31 mouse cellular contexts compared by ENCODE assay signal in the genomic region with DNA sequence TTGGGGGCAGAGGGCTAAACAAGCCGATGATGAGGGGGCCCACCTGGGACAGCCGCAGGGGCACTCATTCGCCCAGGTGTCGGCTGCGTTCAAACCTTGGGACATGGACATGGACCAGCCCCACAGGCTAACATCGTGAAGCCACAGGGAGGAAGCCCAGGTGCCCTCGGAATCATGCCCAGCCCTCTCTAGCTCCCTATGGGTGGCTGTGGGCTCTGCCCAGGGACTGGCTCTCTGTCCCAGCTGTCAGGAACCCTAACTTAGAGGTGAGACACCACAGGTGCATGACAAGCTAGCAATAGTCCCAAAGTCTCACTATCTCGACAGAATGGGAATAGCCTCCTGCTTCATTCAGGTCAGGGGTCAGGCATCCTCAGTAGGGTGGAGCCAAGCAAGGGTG. TPM values are rescaled to one million over a fixed set of nuclear protein-coding genes. Genes with fewer than 3 reads are reported as not detected.
DNase-seq lines count a peak whose midpoint lies in the region; ATAC-seq and TF ChIP-seq lines count a peak whose summit lies in the region.
"Had no signal": no experiment of that assay in that cellular context is flagged by ENCODE, and none has a peak within 500 bp of the region (broad histone marks: within the 10 kb centered on the region; RNA-seq: fewer than 3 reads in every experiment).

No protein-coding gene starts in this region.

- TF ChIP-seq CTCF in E14TG2a.4 (conservative IDR thresholded peaks at IDR 0.05; ENCODE audit: low read length) = no peak

- H3K9ac ChIP-seq in heart, embryonic 12.5 days = no peak overlapping the region
- no peak overlapping the region for H3K9ac ChIP-seq in limb, embryonic 12.5 days (replicated peaks)
- H3K9ac ChIP-seq in intestine, embryonic 15.5 days = no peak overlapping the region
- H3K9ac ChIP-seq: forebrain, embryonic 12.5 days; liver, embryonic 14.5 days; neural tube, embryonic 12.5 days had no signal

- H3K27me3 ChIP-seq in heart, embryonic 12.5 days (replicated peaks) = 0 out of 2 replicates have a peak, but pooled peaks cover 3% of the 10 kb centered on the region
- H3K27me3 ChIP-seq in megakaryocyte, embryonic 14.5 days (replicated peaks) = peaks cover 18% of the 10 kb centered on the region
- peaks cover 4% of the 10 kb centered on the region; the same call in 1 of the 2 replicates for H3K27me3 ChIP-seq in E14TG2a.4 (ENCODE audit: insufficient read depth, low read length)
- H3K27me3 ChIP-seq in limb, embryonic 12.5 days = no peaks in the 10 kb centered on the region
- no peaks in the 10 kb centered on the region for H3K27me3 ChIP-seq in intestine, embryonic 15.5 days (replicated peaks)
- H3K27me3 ChIP-seq: forebrain, embryonic 12.5 days; neural tube, embryonic 12.5 days had no signal

- no peak overlapping the region for H3K4me2 ChIP-seq in heart, embryonic 12.5 days
- H3K4me2 ChIP-seq in limb, embryonic 12.5 days = 0 out of 2 replicates have a peak overlapping the region, but pooled peaks have one; percentile 89
- H3K4me2 ChIP-seq in intestine, embryonic 15.5 days (replicated peaks) = no peak overlapping the region
- H3K4me2 ChIP-seq: heart, embryonic 11.5 days had no signal

- WGBS in heart, embryonic 12.5 days = 86% methylated on average over 8 of the region's 8 CpGs
- 87% methylated on average over 8 of the region's 8 CpGs for WGBS in limb, embryonic 12.5 days
- WGBS in intestine, embryonic 15.5 days = 81% methylated on average over 8 of the region's 8 CpGs

- peaks cover 22% of the 10 kb centered on the region for H3K4me1 ChIP-seq in heart, embryonic 12.5 days (replicated peaks)
- H3K4me1 ChIP-seq in megakaryocyte, embryonic 14.5 days = peaks cover 47% of the 10 kb centered on the region
- peaks cover 50% of the 10 kb centered on the region for H3K4me1 ChIP-seq in E14TG2a.4 (replicated peaks; ENCODE audit: low read depth, low read length)
- peaks cover 23% of the 10 kb centered on the region for H3K4me1 ChIP-seq in limb, embryonic 12.5 days (replicated peaks)
- peaks cover 27% of the 10 kb centered on the region for H3K4me1 ChIP-seq in intestine, embryonic 15.5 days (replicated peaks)

- DNase-seq in heart, adult 11 months = peak; percentile 88
- DNase-seq: adrenal gland, postnatal 14 days; cerebellum, adult 8-10 months; cerebellum, postnatal 36 days; gastrocnemius, adult 2 months; heart, postnatal 10 days; kidney, adult 18-20 months; left cerebral cortex, postnatal 4 days; retina, postnatal 1 day; right cerebral cortex, postnatal 4 days; thymus, adult 2 months; thymus, postnatal 4 days had no signal

- H3K36me3 ChIP-seq in heart, embryonic 12.5 days = peaks cover 34% of the 10 kb centered on the region
- H3K36me3 ChIP-seq in megakaryocyte, embryonic 14.5 days (replicated peaks; ENCODE audit: low read length) = peaks cover 40% of the 10 kb centered on the region
- H3K36me3 ChIP-seq in E14TG2a.4 (ENCODE audit: insufficient read depth, low read length) = peaks cover 40% of the 10 kb centered on the region
- peaks cover 38% of the 10 kb centered on the region for H3K36me3 ChIP-seq in limb, embryonic 12.5 days
- H3K36me3 ChIP-seq in intestine, embryonic 15.5 days = peaks cover 22% of the 10 kb centered on the region

- no peak overlapping the region for H3K27ac ChIP-seq in heart, embryonic 12.5 days (ENCODE audit: poor library complexity, severe bottlenecking)
- no peak overlapping the region for H3K27ac ChIP-seq in limb, embryonic 12.5 days
- H3K27ac ChIP-seq in intestine, embryonic 15.5 days = no peak overlapping the region
- H3K27ac ChIP-seq: forebrain, embryonic 12.5 days; gastrocnemius, adult 2 months; liver, embryonic 14.5 days; macrophage; midbrain, embryonic 12.5 days; neural tube, embryonic 12.5 days had no signal

- H3K9me3 ChIP-seq in heart, embryonic 12.5 days (replicated peaks) = no peaks in the 10 kb centered on the region; the same call in 1 of the 2 replicates
- no peaks in the 10 kb centered on the region for H3K9me3 ChIP-seq in megakaryocyte, embryonic 14.5 days
- H3K9me3 ChIP-seq in E14TG2a.4 (ENCODE audit: low read length) = no peaks in the 10 kb centered on the region
- H3K9me3 ChIP-seq in limb, embryonic 12.5 days = no peaks in the 10 kb centered on the region
- no peaks in the 10 kb centered on the region for H3K9me3 ChIP-seq in intestine, embryonic 15.5 days
- H3K9me3 ChIP-seq: forebrain, embryonic 12.5 days; midbrain, embryonic 12.5 days; neural tube, embryonic 12.5 days had no signal

- no peak overlapping the region for H3K4me3 ChIP-seq in heart, embryonic 12.5 days
- H3K4me3 ChIP-seq in megakaryocyte, embryonic 14.5 days (replicated peaks) = peak overlapping the region; percentile 18
- peak overlapping the region; percentile 93; the same call in 1 of the 2 replicates for H3K4me3 ChIP-seq in E14TG2a.4 (replicated peaks; ENCODE audit: low read length)
- H3K4me3 ChIP-seq in limb, embryonic 12.5 days (replicated peaks) = no peak overlapping the region
- H3K4me3 ChIP-seq in intestine, embryonic 15.5 days (replicated peaks) = no peak overlapping the region
- H3K4me3 ChIP-seq: forebrain, embryonic 12.5 days; gastrocnemius, adult 2 months; neural tube, embryonic 12.5 days had no signal

- ATAC-seq in heart, embryonic 12.5 days (ENCODE audit: insufficient number of reproducible peaks, low FRiP score) = no peak
- no peak for ATAC-seq in megakaryocyte, adult 5-6 weeks (ENCODE audit: poor library complexity, severe bottlenecking)
- no peak for ATAC-seq in limb, embryonic 12.5 days (ENCODE audit: insufficient number of reproducible peaks, insufficient read depth, low FRiP score, low TSS enrichment, low read depth)
- ATAC-seq in intestine, embryonic 15.5 days = no peak
- no peak for ATAC-seq in erythroblast, adult 5-6 weeks (replicated peaks; ENCODE audit: low FRiP score, poor library complexity, severe bottlenecking)

RNA-seq across cellular contexts. Expression of a gene that starts 2.5 kb away (rescaled TPM):
- polyA plus RNA-seq in heart, embryonic 12.5 days (2016; fragmentation: Nextera tagmentation; extraction: Ambion mirVana) = 38.2 and 38.7 TPM in 2 replicates
- 32.9 and 68.6 TPM in 2 replicates for polyA plus RNA-seq in megakaryocyte, embryonic 14.5 days (2012; ENCODE audit: insufficient read depth, low replicate concordance)
- total RNA-seq in megakaryocyte, adult 5-6 weeks (2015) = 5.8 and 7.3 TPM in 2 replicates
- total RNA-seq in megakaryocyte, adult 5-6 weeks (2017) = 9.4 and 19.5 TPM in 2 replicates
- 74.8 and 78.1 TPM in 2 replicates for polyA plus RNA-seq in limb, embryonic 12.5 days (2016; fragmentation: Nextera tagmentation; extraction: Ambion mirVana)
- polyA plus RNA-seq in intestine, embryonic 15.5 days (2015; fragmentation: Nextera tagmentation; extraction: Ambion mirVana) = 40.5 and 44.3 TPM in 2 replicates
- 1.5 TPM in 1 of 2 replicates, not detected in the other for total RNA-seq in erythroblast, adult 5-6 weeks (2015; ENCODE audit: low replicate concordance)
- 1.9 TPM in 1 of 2 replicates, not detected in the other for total RNA-seq in erythroblast, adult 5-6 weeks (2017; ENCODE audit: low replicate concordance)

RNA-seq across cellular contexts. Expression of a gene that starts 18.9 kb away (rescaled TPM):
- 12.0 and 12.3 TPM in 2 replicates for polyA plus RNA-seq in heart, embryonic 12.5 days (2016; fragmentation: Nextera tagmentation; extraction: Ambion mirVana)
- 5.7 and 5.9 TPM in 2 replicates for polyA plus RNA-seq in megakaryocyte, embryonic 14.5 days (2012; ENCODE audit: insufficient read depth, low replicate concordance)
- 13.5 and 14.7 TPM in 2 replicates for total RNA-seq in megakaryocyte, adult 5-6 weeks (2015)
- total RNA-seq in megakaryocyte, adult 5-6 weeks (2017) = 3.9 and 5.1 TPM in 2 replicates
- polyA plus RNA-seq in limb, embryonic 12.5 days (2016; fragmentation: Nextera tagmentation; extraction: Ambion mirVana) = 20.4 and 21.2 TPM in 2 replicates
- polyA plus RNA-seq in intestine, embryonic 15.5 days (2015; fragmentation: Nextera tagmentation; extraction: Ambion mirVana) = 106 and 121 TPM in 2 replicates
- total RNA-seq in erythroblast, adult 5-6 weeks (2015; ENCODE audit: low replicate concordance) = 2.1 and 7.1 TPM in 2 replicates
- total RNA-seq in erythroblast, adult 5-6 weeks (2017; ENCODE audit: low replicate concordance) = 0.43 TPM in 1 of 2 replicates, not detected in the other

RNA-seq across cellular contexts. Expression of a gene that starts 34.6 kb away (rescaled TPM):
- polyA plus RNA-seq in heart, embryonic 12.5 days (2016; fragmentation: Nextera tagmentation; extraction: Ambion mirVana) = not detected in 2 replicates
- polyA plus RNA-seq in megakaryocyte, embryonic 14.5 days (2012; ENCODE audit: insufficient read depth, low replicate concordance) = 1.2 TPM in 1 of 2 replicates, not detected in the other
- total RNA-seq in megakaryocyte, adult 5-6 weeks (2015) = not detected in 2 replicates
- not detected in 2 replicates for total RNA-seq in megakaryocyte, adult 5-6 weeks (2017)
- not detected in 2 replicates for polyA plus RNA-seq in limb, embryonic 12.5 days (2016; fragmentation: Nextera tagmentation; extraction: Ambion mirVana)
- not detected in 2 replicates for polyA plus RNA-seq in intestine, embryonic 15.5 days (2015; fragmentation: Nextera tagmentation; extraction: Ambion mirVana)
- total RNA-seq in erythroblast, adult 5-6 weeks (2015; ENCODE audit: low replicate concordance) = not detected in 2 replicates
- not detected in 2 replicates for total RNA-seq in erythroblast, adult 5-6 weeks (2017; ENCODE audit: low replicate concordance)
- total RNA-seq: adrenal gland, postnatal 14 days; gastrocnemius, adult 2 months; gastrocnemius, postnatal 4 days; heart, postnatal 10 days; layer of hippocampus, postnatal 14 days; left cerebral cortex, postnatal 4 days had no signal
- polyA plus RNA-seq: forebrain, embryonic 12.5 days; heart, embryonic 11.5 days; hindbrain, embryonic 11.5 days; kidney, embryonic 16.5 days; liver, embryonic 14.5 days; lung, embryonic 16.5 days; macrophage; midbrain, embryonic 12.5 days; neural tube, embryonic 12.5 days; stomach, embryonic 14.5 days; thymus, adult 2 months had no signal

Comparison
In these comparisons a context has a peak if more than half of its experiments do, and no peak if none do; other contexts are left out.
1. H3K4me3 ChIP-seq: peak in megakaryocyte, embryonic 14.5 days (single experiment) and E14TG2a.4 (single experiment); none in heart, embryonic 12.5 days (single experiment), limb, embryonic 12.5 days (single experiment) and intestine, embryonic 15.5 days (single experiment).